Mouse (Mus musculus): Measurements from ENCODE around the gene Fbxo6. TPM values are rescaled to one million over a fixed set of nuclear protein-coding genes. Genes with fewer than 3 reads are reported as not detected.
"Not testable (repeated sequence)": the region's sequence is repeated elsewhere in the genome, so short reads cannot be mapped to it uniquely, and the experiment has no call there.

The Fbxo6 gene
- 18.6 and 19.6 TPM in 2 replicates for polyA plus RNA-seq (2015; fragmentation: Nextera tagmentation; extraction: Ambion mirVana)

GRCm38 (mm10) chr4:148151267-148152168, at the start of gene Fbxo6:
Gene Fbxo6 (minus strand): TSS chr4:148152140.
- Histone ChIP-seq H3K4me1 (peaks cover 15% of the 10 kb centered on the region), H3K4me2 (peak within 1 kb of the TSS; percentile 82), H3K27ac (replicated peaks) (peak within 1 kb of the TSS; percentile 80), H3K36me3 (peaks cover 45% of the 10 kb centered on the region), H3K27me3 (replicated peaks) (peaks cover 8% of the 10 kb centered on the region; the same call in 1 of the 2 replicates), H3K9me3 (no peaks in the 10 kb centered on the region), H3K9ac (peak within 1 kb of the TSS; percentile 83), H3K4me3 (peak within 1 kb of the TSS; percentile 68)
- under 1% methylated on average over 55 of the region's 67 CpGs for WGBS
- ATAC-seq (ENCODE audit: extremely low read depth, insufficient number of reproducible peaks, low FRiP score, low TSS enrichment) = peak; percentile 87

- Histone ChIP-seq H3K4me2 (no peak overlapping the region), H3K9ac (no peak overlapping the region), H3K27me3 (replicated peaks) (peaks cover 31% of the 10 kb centered on the region), H3K27ac (replicated peaks) (no peak overlapping the region), H3K36me3 (no peaks in the 10 kb centered on the region), H3K9me3 (no peaks in the 10 kb centered on the region), H3K4me3 (no peak overlapping the region), H3K4me1 (no peaks in the 10 kb centered on the region)
- WGBS = 48% methylated on average over 10 of the region's 10 CpGs
- no peak for ATAC-seq (ENCODE audit: extremely low read depth, insufficient number of reproducible peaks, low FRiP score, low TSS enrichment)
Measured at GRCm38 (mm10) chr4:148198721-148199120, 46.8 kb upstream of the Fbxo6 start.

- peaks cover 2% of the 10 kb centered on the region; the same call in 1 of the 2 replicates for H3K4me1 ChIP-seq
- no peaks in the 10 kb centered on the region for H3K36me3 ChIP-seq
- H3K27ac ChIP-seq (replicated peaks) = no peak overlapping the region
- H3K27me3 ChIP-seq (replicated peaks) = peaks cover 32% of the 10 kb centered on the region
- no peak for ATAC-seq (ENCODE audit: extremely low read depth, insufficient number of reproducible peaks, low FRiP score, low TSS enrichment)
- no peaks in the 10 kb centered on the region for H3K9me3 ChIP-seq
- H3K4me3 ChIP-seq = no peak overlapping the region
- H3K4me2 ChIP-seq = no peak overlapping the region
- no peak overlapping the region for H3K9ac ChIP-seq
Measured at GRCm38 (mm10) chr4:148194400-148194799, 42.5 kb upstream of the Fbxo6 start.

GRCm38 (mm10) chr4:148192707-148193245, 40.8 kb upstream of the Fbxo6 start:
- no peak overlapping the region for H3K4me2 ChIP-seq
- ATAC-seq (ENCODE audit: extremely low read depth, insufficient number of reproducible peaks, low FRiP score, low TSS enrichment) = no peak
- H3K9me3 ChIP-seq = no peaks in the 10 kb centered on the region
- H3K9ac ChIP-seq = no peak overlapping the region
- WGBS = 25% methylated on average over 11 of the region's 11 CpGs
- no peak overlapping the region for H3K27ac ChIP-seq (replicated peaks)
- no peak overlapping the region for H3K4me3 ChIP-seq
- peaks cover 2% of the 10 kb centered on the region; the same call in 1 of the 2 replicates for H3K4me1 ChIP-seq
- H3K36me3 ChIP-seq = no peaks in the 10 kb centered on the region
- peaks cover 22% of the 10 kb centered on the region for H3K27me3 ChIP-seq (replicated peaks)

- not testable (repeated sequence) for H3K9me3 ChIP-seq; H3K36me3 ChIP-seq; H3K4me2 ChIP-seq; ATAC-seq (ENCODE audit: extremely low read depth, insufficient number of reproducible peaks, low FRiP score, low TSS enrichment); H3K27ac ChIP-seq (replicated peaks); H3K9ac ChIP-seq; H3K4me1 ChIP-seq; H3K4me3 ChIP-seq
- peaks cover 29% of the 10 kb centered on the region; the same call in 1 of the 2 replicates for H3K27me3 ChIP-seq (replicated peaks)
- WGBS = 84% methylated on average over 1 of the region's 1 CpGs
Measured at GRCm38 (mm10) chr4:148188767-148189166, 36.8 kb upstream of the Fbxo6 start.

GRCm38 (mm10) chr4:148185819-148186218, 33.9 kb upstream of the Fbxo6 start:
- H3K4me3 ChIP-seq = no peak overlapping the region
- H3K27ac ChIP-seq (replicated peaks) = no peak overlapping the region
- no peaks in the 10 kb centered on the region for H3K9me3 ChIP-seq
- peaks cover 46% of the 10 kb centered on the region for H3K27me3 ChIP-seq (replicated peaks)
- WGBS = 60% methylated on average over 4 of the region's 4 CpGs
- no peak for ATAC-seq (ENCODE audit: extremely low read depth, insufficient number of reproducible peaks, low FRiP score, low TSS enrichment)
- H3K4me1 ChIP-seq = no peaks in the 10 kb centered on the region
- no peaks in the 10 kb centered on the region for H3K36me3 ChIP-seq
- H3K9ac ChIP-seq = no peak overlapping the region
- H3K4me2 ChIP-seq = no peak overlapping the region

- H3K9me3 ChIP-seq = no peaks in the 10 kb centered on the region
- no peak overlapping the region for H3K27ac ChIP-seq (replicated peaks)
- 66% methylated on average over 9 of the region's 9 CpGs for WGBS
- no peaks in the 10 kb centered on the region for H3K36me3 ChIP-seq
- H3K4me3 ChIP-seq = no peak overlapping the region
- ATAC-seq (ENCODE audit: extremely low read depth, insufficient number of reproducible peaks, low FRiP score, low TSS enrichment) = no peak
- H3K4me2 ChIP-seq = no peak overlapping the region
- H3K27me3 ChIP-seq (replicated peaks) = peaks cover 54% of the 10 kb centered on the region
- no peak overlapping the region for H3K9ac ChIP-seq
- no peaks in the 10 kb centered on the region for H3K4me1 ChIP-seq
Measured at GRCm38 (mm10) chr4:148184564-148184963, 32.6 kb upstream of the Fbxo6 start.

GRCm38 (mm10) chr4:148182363-148182762, 30.4 kb upstream of the Fbxo6 start:
- Histone ChIP-seq H3K4me2 (no peak overlapping the region), H3K27me3 (replicated peaks) (peaks cover 73% of the 10 kb centered on the region), H3K27ac (replicated peaks) (no peak overlapping the region), H3K4me3 (no peak overlapping the region), H3K36me3 (no peaks in the 10 kb centered on the region), H3K9ac (no peak overlapping the region), H3K4me1 (no peaks in the 10 kb centered on the region), H3K9me3 (no peaks in the 10 kb centered on the region)
- whole genome bisulfite sequencing = 25% methylated on average over 8 of the region's 8 CpGs
- no peak for ATAC-seq (ENCODE audit: extremely low read depth, insufficient number of reproducible peaks, low FRiP score, low TSS enrichment)

GRCm38 (mm10) chr4:148181483-148181882, 29.5 kb upstream of the Fbxo6 start:
- H3K36me3 ChIP-seq = no peaks in the 10 kb centered on the region
- 82% methylated on average over 12 of the region's 12 CpGs for WGBS
- no peaks in the 10 kb centered on the region for H3K9me3 ChIP-seq
- H3K27me3 ChIP-seq (replicated peaks) = peaks cover 82% of the 10 kb centered on the region
- H3K4me3 ChIP-seq = no peak overlapping the region
- no peaks in the 10 kb centered on the region for H3K4me1 ChIP-seq
- H3K27ac ChIP-seq (replicated peaks) = no peak overlapping the region
- H3K4me2 ChIP-seq = no peak overlapping the region
- no peak for ATAC-seq (ENCODE audit: extremely low read depth, insufficient number of reproducible peaks, low FRiP score, low TSS enrichment)
- no peak overlapping the region for H3K9ac ChIP-seq

- no peaks in the 10 kb centered on the region for H3K36me3 ChIP-seq
- peaks cover 96% of the 10 kb centered on the region for H3K27me3 ChIP-seq (replicated peaks)
- no peak overlapping the region for H3K27ac ChIP-seq (replicated peaks)
- H3K4me3 ChIP-seq = no peak overlapping the region
- H3K9ac ChIP-seq = no peak overlapping the region
- no peak for ATAC-seq (ENCODE audit: extremely low read depth, insufficient number of reproducible peaks, low FRiP score, low TSS enrichment)
- H3K4me2 ChIP-seq = no peak overlapping the region
- H3K9me3 ChIP-seq = no peaks in the 10 kb centered on the region
- no peaks in the 10 kb centered on the region for H3K4me1 ChIP-seq
Measured at GRCm38 (mm10) chr4:148177716-148178115, 25.8 kb upstream of the Fbxo6 start.

GRCm38 (mm10) chr4:148176603-148177002, 24.7 kb upstream of the Fbxo6 start:
- peaks cover 96% of the 10 kb centered on the region for H3K27me3 ChIP-seq (replicated peaks)
- 60% methylated on average over 5 of the region's 6 CpGs for WGBS
- not testable (repeated sequence) for H3K9me3 ChIP-seq; H3K4me2 ChIP-seq; H3K36me3 ChIP-seq; H3K4me1 ChIP-seq; H3K27ac ChIP-seq (replicated peaks); ATAC-seq (ENCODE audit: extremely low read depth, insufficient number of reproducible peaks, low FRiP score, low TSS enrichment); H3K9ac ChIP-seq; H3K4me3 ChIP-seq

GRCm38 (mm10) chr4:148174495-148174862, 22.5 kb upstream of the Fbxo6 start:
- Histone ChIP-seq H3K36me3 (no peaks in the 10 kb centered on the region), H3K9me3 (no peaks in the 10 kb centered on the region), H3K4me2 (no peak overlapping the region), H3K27ac (replicated peaks) (no peak overlapping the region), H3K9ac (no peak overlapping the region), H3K4me1 (no peaks in the 10 kb centered on the region), H3K4me3 (no peak overlapping the region), H3K27me3 (replicated peaks) (peaks cover 98% of the 10 kb centered on the region)
- no peak for ATAC-seq (ENCODE audit: extremely low read depth, insufficient number of reproducible peaks, low FRiP score, low TSS enrichment)
- 8% methylated on average over 12 of the region's 12 CpGs for WGBS

All from heart, embryonic 13.5 days (tissue).